Mouse (Mus musculus) lung, postnatal 0 days (tissue): ENCODE measurements around the gene Grk5. TPM values are rescaled to one million over a fixed set of nuclear protein-coding genes. Genes with fewer than 3 reads are reported as not detected.
"Not testable (repeated sequence)": the region's sequence is repeated elsewhere in the genome, so short reads cannot be mapped to it uniquely, and the experiment has no call there.

Experiments
- ATAC-seq: fragments of 200-750 bp; cut with Nextera tagmentation; 2 replicates; pipeline ENCODE4 v1.8.0; 2017; ENCODE audit warnings: moderate library complexity
- DNase-seq: peaks from one replicate; pipeline ENCODE4 v3.0.0-alpha.2; 2016; ENCODE audit warnings: low spot score
- H3K27ac ChIP-seq: fragments of 300-500 bp; sonication (generic); 2 replicates; pipeline ENCODE4 v1.5.1; 2014; ENCODE audit warnings: antibody characterized with exemption, mild to moderate bottlenecking, low read length, mixed read lengths
- H3K27me3 ChIP-seq: fragments of 300-500 bp; sonication (generic); replicated peaks from 2 replicates; pipeline ENCODE4 v1.6.1; 2014; ENCODE audit warnings: low read length, mixed read lengths; ENCODE audit not compliant: insufficient read depth
- H3K36me3 ChIP-seq: fragments of 300-500 bp; sonication (generic); 2 replicates; pipeline ENCODE4 v1.6.1; 2014; ENCODE audit warnings: low read length, mixed read lengths; ENCODE audit not compliant: insufficient read depth
- H3K4me1 ChIP-seq: fragments of 300-500 bp; sonication (generic); 2 replicates; pipeline ENCODE4 v1.6.1; 2014; ENCODE audit warnings: antibody characterized with exemption, low read depth, low read length, mixed read lengths; ENCODE audit not compliant: insufficient read depth
- H3K4me2 ChIP-seq: fragments of 300-500 bp; sonication (generic); replicated peaks from 2 replicates; pipeline ENCODE4 v1.6.1; 2014; ENCODE audit warnings: low read depth, mild to moderate bottlenecking, low read length, moderate library complexity, mixed read lengths
- H3K4me3 ChIP-seq: fragments of 300-500 bp; sonication (generic); 2 replicates; pipeline ENCODE4 v1.5.1; 2014; ENCODE audit warnings: low read depth, low read length
- H3K9ac ChIP-seq: fragments of 300-500 bp; sonication (generic); replicated peaks from 2 replicates; pipeline ENCODE4 v1.6.1; 2014; ENCODE audit warnings: low read depth, mild to moderate bottlenecking
- H3K9me3 ChIP-seq: fragments of 300-500 bp; sonication (generic); 2 replicates; pipeline ENCODE4 v1.6.1; 2016; ENCODE audit warnings: low read length, mixed read lengths
- CTCF ChIP-seq: IDR thresholded peaks from 2 replicates; pipeline ENCODE4 v1.5.1; 2016; ENCODE audit warnings: antibody characterized with exemption, mild to moderate bottlenecking
- EP300 ChIP-seq: IDR thresholded peaks from 2 replicates; pipeline ENCODE4 v1.6.1; 2016; ENCODE audit warnings: antibody characterized with exemption, mild to moderate bottlenecking, control low read depth
- WGBS: fragments of 180-500 bp; shearing (Covaris S2); extraction: QIAGEN DNeasy Blood & Tissue Kit; methylation state at CpG from one replicate; pipeline ENCODE4 v1.1.7; 2014; 5-methylcytosine and 5-hydroxymethylcytosine counted together
- polyA plus RNA-seq: library from polyadenylated mRNA; unstranded; fragments of >200 nt; fragmentation: Nextera tagmentation; extraction: Ambion mirVana; gene quantifications from 2 replicates; pipeline ENCODE4 v1.2.1, GENCODE M21; 2015

Grk5 gene
- polyA plus RNA-seq, 1 experiment from 2014 or later = 7.2 TPM

DNA sequence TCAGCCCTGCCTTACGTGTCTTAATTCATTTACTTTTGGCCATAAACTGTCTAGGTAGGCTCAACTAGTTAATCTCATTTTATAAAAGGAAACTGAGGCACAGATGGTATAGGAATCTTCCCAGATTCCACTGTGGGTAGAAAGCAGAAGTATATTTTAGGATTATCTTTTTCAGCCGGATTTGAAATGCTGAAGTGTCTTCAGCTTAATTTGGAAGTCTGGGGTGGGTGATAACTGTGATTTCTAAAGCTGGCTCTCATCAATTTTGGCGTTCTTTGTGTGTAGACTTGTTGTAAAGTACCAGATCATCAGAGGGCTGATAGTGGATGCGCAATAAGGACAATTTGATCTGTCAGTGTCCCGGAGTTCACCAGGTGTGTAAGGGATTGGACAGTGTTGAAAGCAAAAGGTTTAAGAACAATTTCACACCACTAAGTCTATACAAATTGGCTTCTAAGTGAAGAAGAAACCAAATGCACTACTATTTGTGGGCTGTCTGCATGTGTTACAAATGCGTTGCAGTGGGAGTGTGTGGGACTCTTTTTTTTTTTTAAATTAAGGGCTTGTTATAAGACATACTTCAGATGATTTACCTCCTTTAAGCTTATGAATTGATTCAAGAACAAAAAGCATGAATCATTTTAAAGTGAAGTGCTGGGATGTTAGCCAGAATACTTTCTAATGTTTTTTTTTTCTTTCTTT, 27.5 kb downstream of the Grk5 start:
- Histone ChIP-seq H3K27ac (no peak overlapping the region), H3K9ac (no peak overlapping the region), H3K4me1 (no peaks in the 10 kb centered on the region), H3K4me3 (no peak overlapping the region), H3K9me3 (no peaks in the 10 kb centered on the region), H3K36me3 (no peaks in the 10 kb centered on the region), H3K27me3 (no peaks in the 10 kb centered on the region), H3K4me2 (no peak overlapping the region)
- 81% methylated on average over 6 of the region's 6 CpGs for WGBS
- no peak for TF ChIP-seq EP300
- no peak for TF ChIP-seq CTCF
- DNase-seq (no peak), ATAC-seq (no peak)

GRCm38 (mm10) chr19:60924534-60924933, 35.0 kb downstream of the Grk5 start:
- H3K36me3 ChIP-seq, H3K9me3 ChIP-seq, H3K9ac ChIP-seq: not testable (repeated sequence)

GRCm38 (mm10) chr19:60935001-60935400, 45.5 kb downstream of the Grk5 start:
- no peak for TF ChIP-seq CTCF
- no peak for TF ChIP-seq EP300
- ATAC-seq (no peak), DNase-seq (no peak)
- H3K27ac ChIP-seq = 0 out of 2 replicates have a peak overlapping the region, but pooled peaks have one; percentile 3
- no peaks in the 10 kb centered on the region for H3K27me3 ChIP-seq
- H3K4me3 ChIP-seq = no peak overlapping the region
- no peak overlapping the region for H3K9ac ChIP-seq
- H3K4me1 ChIP-seq = peaks cover 7% of the 10 kb centered on the region; the same call in 1 of the 2 replicates
- H3K4me2 ChIP-seq = no peak overlapping the region
- no peaks in the 10 kb centered on the region for H3K9me3 ChIP-seq
- H3K36me3 ChIP-seq = no peaks in the 10 kb centered on the region

More at GRCm38 (mm10) chr19:60924534-60924933, 35.0 kb downstream of the Grk5 start:
- ATAC-seq, H3K27ac ChIP-seq, H3K4me1 ChIP-seq, H3K4me3 ChIP-seq, H3K4me2 ChIP-seq, DNase-seq, H3K27me3 ChIP-seq: not testable (repeated sequence)

GRCm38 (mm10) chr19:60939954-60940379, 50.4 kb downstream of the Grk5 start:
- peak; percentile 95 for ATAC-seq
- H3K4me2 ChIP-seq = no peak overlapping the region
- TF ChIP-seq EP300 = peak; percentile 90
- TF ChIP-seq CTCF = no peak
- no peaks in the 10 kb centered on the region for H3K27me3 ChIP-seq
- no peaks in the 10 kb centered on the region for H3K9me3 ChIP-seq
- H3K27ac ChIP-seq = peak overlapping the region; percentile 65
- WGBS = 28% methylated on average over 1 of the region's 1 CpGs
- no peaks in the 10 kb centered on the region for H3K36me3 ChIP-seq
- peaks cover 13% of the 10 kb centered on the region; the same call in 1 of the 2 replicates for H3K4me1 ChIP-seq
- peak; percentile 94 for DNase-seq
- H3K9ac ChIP-seq = no peak overlapping the region
- no peak overlapping the region for H3K4me3 ChIP-seq

DNA sequence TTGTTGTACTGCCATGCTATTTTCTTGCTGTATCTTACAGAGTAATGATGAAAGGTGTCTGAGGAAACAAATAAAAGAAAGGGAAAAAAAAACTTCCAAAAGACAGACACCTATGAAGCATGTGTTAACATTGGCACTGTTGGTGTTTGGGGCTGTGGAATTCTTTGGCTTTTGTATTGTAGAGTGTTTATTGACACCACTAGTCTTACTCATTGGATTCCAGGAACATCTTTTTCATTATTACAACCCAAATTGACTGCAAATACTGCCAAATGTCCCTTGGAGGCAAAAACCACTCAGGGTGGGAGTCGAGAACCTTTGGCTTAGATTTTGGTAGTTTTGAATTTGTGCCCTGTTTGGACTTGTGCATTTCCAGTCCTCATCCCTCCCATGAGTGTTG, 51.3 kb downstream of the Grk5 start:
- Histone ChIP-seq H3K36me3 (no peaks in the 10 kb centered on the region), H3K27ac (peak overlapping the region; percentile 65), H3K4me3 (no peak overlapping the region), H3K4me1 (peaks cover 14% of the 10 kb centered on the region; the same call in 1 of the 2 replicates), H3K9me3 (no peaks in the 10 kb centered on the region), H3K27me3 (no peaks in the 10 kb centered on the region), H3K9ac (no peak overlapping the region), H3K4me2 (no peak overlapping the region)
- DNase-seq = no peak
- 71% methylated on average over 1 of the region's 1 CpGs for WGBS
- ATAC-seq = no peak
- TF ChIP-seq EP300 = no peak
- no peak for TF ChIP-seq CTCF

GRCm38 (mm10) chr19:60945801-60946311, 56.3 kb downstream of the Grk5 start:
- DNase-seq (peak; percentile 94), ATAC-seq (peak; percentile 80)
- H3K36me3 ChIP-seq = no peaks in the 10 kb centered on the region
- no peaks in the 10 kb centered on the region for H3K27me3 ChIP-seq
- H3K27ac ChIP-seq = peak overlapping the region; percentile 72
- H3K4me3 ChIP-seq = no peak overlapping the region
- TF ChIP-seq CTCF = no peak
- peak; percentile 91 for TF ChIP-seq EP300
- H3K9me3 ChIP-seq = no peaks in the 10 kb centered on the region
- 33% methylated on average over 3 of the region's 3 CpGs for WGBS
- no peak overlapping the region for H3K4me2 ChIP-seq
- no peak overlapping the region for H3K9ac ChIP-seq
- H3K4me1 ChIP-seq = peaks cover 13% of the 10 kb centered on the region; the same call in 1 of the 2 replicates
